Mouse (Mus musculus): Measurements from ENCODE around the gene Spns3. TPM values are rescaled to one million over a fixed set of nuclear protein-coding genes. Genes with fewer than 3 reads are reported as not detected.

Gene Spns3
- total RNA-seq, 4 experiments from 2014 or later = 0.29 to 0.38 (median 0.31) TPM; not detected in 1

GRCm38 (mm10) chr11:72455694-72456093 lies 94.6 kb downstream of the Spns3 start:
- DNase-seq (ENCODE audit: low spot score in 2 of 2) = no peak

DNA sequence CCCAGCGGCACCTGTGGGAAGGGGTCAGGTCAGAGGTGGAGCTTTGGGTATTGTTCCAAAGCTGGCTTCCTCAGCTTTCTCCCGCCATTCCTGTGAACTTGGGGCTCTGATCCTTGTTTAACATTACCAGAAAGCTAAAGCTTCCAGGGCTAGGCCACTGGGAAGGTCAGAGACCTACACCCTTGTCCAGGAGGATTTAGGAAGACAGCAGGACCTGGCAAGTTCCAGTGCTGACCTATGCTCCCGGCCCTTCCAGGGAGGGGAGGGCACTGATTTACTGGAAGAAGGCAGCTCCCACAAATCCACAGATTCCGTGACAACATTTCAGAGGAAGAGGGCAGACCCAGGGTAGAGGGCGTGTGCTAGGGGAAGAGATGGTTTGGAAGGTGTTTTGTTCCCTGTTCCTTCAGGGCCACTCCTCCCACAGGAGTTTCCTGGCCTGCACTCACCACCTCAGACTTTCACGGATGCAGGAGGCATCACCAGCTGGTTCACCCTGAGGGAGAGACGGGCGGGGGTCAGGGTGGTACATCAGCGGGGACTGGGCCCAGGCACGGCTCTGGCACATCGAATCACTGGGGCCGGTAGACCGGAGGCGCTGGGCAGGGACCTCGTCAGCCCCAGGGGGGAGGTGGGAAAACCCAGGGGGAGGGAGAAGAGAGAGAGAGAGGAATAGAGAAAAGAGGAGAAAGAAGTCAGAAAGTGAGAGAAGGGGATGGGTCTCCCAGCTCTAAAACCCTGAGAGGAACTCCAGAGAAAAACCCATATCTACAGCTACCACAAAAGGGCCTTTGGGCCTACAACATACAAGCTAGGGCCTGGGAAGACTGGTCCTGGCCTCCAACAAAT lies 97.0 kb downstream of the Spns3 start:
- DNase-seq (ENCODE audit: low spot score in 2 of 2) = no peak

GRCm38 (mm10) chr11:72452140-72452665 lies 98.1 kb downstream of the Spns3 start:
- no peak for DNase-seq (ENCODE audit: low spot score in 2 of 2)

- DNase-seq (ENCODE audit: low spot score in 2 of 2) = no peak
These were observed 102.8 kb downstream of the Spns3 start for GRCm38 (mm10) chr11:72447475-72447874.

DNA sequence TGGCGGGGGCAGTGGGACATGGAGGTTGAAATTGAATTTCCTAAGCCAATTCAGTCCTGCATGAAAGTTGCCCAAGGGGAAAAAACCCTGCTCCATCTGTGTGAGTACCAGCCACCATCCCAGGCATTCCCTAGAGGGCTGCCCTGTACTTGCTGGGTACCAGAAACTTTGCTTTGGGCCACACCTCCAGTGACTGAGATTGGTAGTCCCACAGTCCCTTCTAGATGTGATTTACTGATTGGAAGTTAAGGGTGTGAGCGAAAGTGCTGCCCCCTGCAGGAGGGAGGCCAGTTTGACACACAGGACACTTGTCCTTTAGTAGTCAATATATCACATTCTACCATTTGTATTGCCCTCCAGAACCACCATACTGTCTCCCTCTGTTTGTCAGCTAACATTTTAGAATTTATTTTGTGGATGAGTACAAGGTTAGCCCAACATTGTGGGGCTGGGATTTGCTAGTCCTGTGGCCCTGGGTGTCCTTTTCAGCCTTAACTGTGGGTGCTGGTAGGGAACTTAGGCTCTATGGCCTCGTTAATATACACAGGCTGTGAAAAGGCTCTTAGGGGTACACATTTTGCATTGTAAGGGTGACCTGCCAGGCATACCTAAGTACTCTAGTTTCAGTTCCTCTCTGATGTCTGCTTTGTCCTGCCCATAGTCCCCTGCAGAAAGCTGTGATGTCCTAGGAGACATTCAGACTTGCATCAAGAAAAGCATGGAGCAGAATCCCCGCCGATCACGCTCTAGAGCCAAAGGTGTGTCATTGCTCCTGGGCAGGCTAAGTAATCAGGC lies 103.8 kb downstream of the Spns3 start:
- no peak for DNase-seq (ENCODE audit: low spot score in 2 of 2)

Other genes with a start within 250 kb of the Spns3 start
- gene Xaf1, start 248.9 kb downstream of the Spns3 start, total RNA-seq (2022) = 1 to 10 TPM; 1.4 to 3.4 (median 2.5) TPM
- gene Fbxo39, start 236.1 kb downstream of the Spns3 start, total RNA-seq (2022) = not detected
- gene Tekt1, start 188.1 kb downstream of the Spns3 start, total RNA-seq (2022) = 1 to 10 TPM in 3 of 4 experiments, under 1 TPM in 1; 0.92 to 3.3 (median 2.5) TPM
- 100 to 1,000 TPM; 270 to 439 (median 347) TPM for gene Smtnl2, start 138.8 kb downstream of the Spns3 start, total RNA-seq (2022)
- 1 to 10 TPM; 1.9 to 5.4 (median 3.8) TPM for gene Ggt6, start 115.0 kb downstream of the Spns3 start, total RNA-seq (2022)
- 10 to 100 TPM; 54.6 to 66.0 (median 57.1) TPM for gene Mybbp1a, start 109.2 kb downstream of the Spns3 start, total RNA-seq (2022)
- gene Spns2, start 60.6 kb downstream of the Spns3 start, total RNA-seq (2022) = 10 to 100 TPM; 32.1 to 69.6 (median 54.1) TPM
- gene Ube2g1, start 56.8 kb upstream of the Spns3 start, total RNA-seq (2022) = 100 to 1,000 TPM in 1 of 4 experiments, 10 to 100 TPM in 3; 76.7 to 101 (median 81.9) TPM
- gene Ankfy1, start 139.5 kb upstream of the Spns3 start, total RNA-seq (2022) = 1 to 10 TPM; 5.6 to 9.2 (median 8.1) TPM
- 10 to 100 TPM; 20.2 to 24.0 (median 22.2) TPM for gene Cyb5d2, start 245.6 kb upstream of the Spns3 start, total RNA-seq (2022)
- gene Zzef1, start 245.7 kb upstream of the Spns3 start, total RNA-seq (2022) = 10 to 100 TPM; 10.8 to 13.0 (median 11.8) TPM